Mouse (Mus musculus) testis, adult 2 months (tissue): ENCODE results near the gene Aldh3b3.

Experiments
- CTCF ChIP-seq: fragments of 200-500 bp; IDR thresholded peaks from 2 replicates; pipeline ENCODE4 v1.5.1; 2012; ENCODE audit warnings: low read depth, mild to moderate bottlenecking, inconsistent platforms, low read length, moderate library complexity; ENCODE audit not compliant: control insufficient read depth, insufficient read depth, insufficient replicate concordance
- POLR2A ChIP-seq: fragments of 200-500 bp; IDR thresholded peaks from 2 replicates; pipeline ENCODE4 v1.6.1; 2012; ENCODE audit warnings: low read depth, mild to moderate bottlenecking, inconsistent platforms, low read length, moderate library complexity; ENCODE audit not compliant: control insufficient read depth

GRCm38 (mm10) chr19:3916727-3917126, 41.7 kb upstream of the Aldh3b3 start:
- TF ChIP-seq CTCF = no peak
- TF ChIP-seq POLR2A = no peak
